Mouse (Mus musculus): Measurements from ENCODE around the gene Dexi.

The Dexi gene

GRCm38 (mm10) chr16:10501865-10502264 lies 41.0 kb downstream of the Dexi start:
- DNase-seq (ENCODE audit: extremely low read depth, low read depth, low spot score): no peak

- DNase-seq (ENCODE audit: extremely low read depth, low read depth, low spot score): no peak
Measured at GRCm38 (mm10) chr16:10499122-10499521, 43.7 kb downstream of the Dexi start.

- DNase-seq (ENCODE audit: extremely low read depth, low read depth, low spot score): no peak
Measured at GRCm38 (mm10) chr16:10498096-10498602, 44.7 kb downstream of the Dexi start.

- DNase-seq (ENCODE audit: extremely low read depth, low read depth, low spot score): no peak
Measured at GRCm38 (mm10) chr16:10495824-10496298, 47.0 kb downstream of the Dexi start.

GRCm38 (mm10) chr16:10492587-10492986 lies 50.3 kb downstream of the Dexi start:
- no peak for DNase-seq (ENCODE audit: extremely low read depth, low read depth, low spot score)

GRCm38 (mm10) chr16:10491716-10492115 lies 51.1 kb downstream of the Dexi start:
- no peak for DNase-seq (ENCODE audit: extremely low read depth, low read depth, low spot score)

GRCm38 (mm10) chr16:10490503-10491150 lies 52.2 kb downstream of the Dexi start:
- no peak for DNase-seq (ENCODE audit: extremely low read depth, low read depth, low spot score)

GRCm38 (mm10) chr16:10489904-10490457 lies 52.9 kb downstream of the Dexi start:
- DNase-seq (ENCODE audit: extremely low read depth, low read depth, low spot score): no peak

- DNase-seq (ENCODE audit: extremely low read depth, low read depth, low spot score): no peak
Measured at GRCm38 (mm10) chr16:10489483-10489882, 53.4 kb downstream of the Dexi start.

GRCm38 (mm10) chr16:10488769-10489481 lies 53.9 kb downstream of the Dexi start:
- DNase-seq (ENCODE audit: extremely low read depth, low read depth, low spot score): no peak

GRCm38 (mm10) chr16:10487895-10488493 lies 54.9 kb downstream of the Dexi start:
- no peak for DNase-seq (ENCODE audit: extremely low read depth, low read depth, low spot score)

- no peak for DNase-seq (ENCODE audit: extremely low read depth, low read depth, low spot score)
Measured at GRCm38 (mm10) chr16:10486993-10487392, 55.9 kb downstream of the Dexi start.

GRCm38 (mm10) chr16:10482343-10482742 lies 60.5 kb downstream of the Dexi start:
- no peak for DNase-seq (ENCODE audit: extremely low read depth, low read depth, low spot score)

- no peak for DNase-seq (ENCODE audit: extremely low read depth, low read depth, low spot score)
Measured at GRCm38 (mm10) chr16:10479857-10480256, 63.0 kb downstream of the Dexi start, which contains the start of gene Ciita. Gene Ciita, plus strand, starts transcription at chr16:10480059.

GRCm38 (mm10) chr16:10475919-10476318 lies 66.9 kb downstream of the Dexi start:
- DNase-seq (ENCODE audit: extremely low read depth, low read depth, low spot score): no peak

GRCm38 (mm10) chr16:10474956-10475355 lies 67.9 kb downstream of the Dexi start:
- DNase-seq (ENCODE audit: extremely low read depth, low read depth, low spot score): no peak

GRCm38 (mm10) chr16:10471950-10472349 lies 70.9 kb downstream of the Dexi start:
- no peak for DNase-seq (ENCODE audit: extremely low read depth, low read depth, low spot score)

- DNase-seq (ENCODE audit: extremely low read depth, low read depth, low spot score): no peak
Measured at GRCm38 (mm10) chr16:10468201-10468600, 74.7 kb downstream of the Dexi start.

GRCm38 (mm10) chr16:10467391-10468107 lies 75.3 kb downstream of the Dexi start:
- DNase-seq (ENCODE audit: extremely low read depth, low read depth, low spot score): no peak

- no peak for DNase-seq (ENCODE audit: extremely low read depth, low read depth, low spot score)
Measured at GRCm38 (mm10) chr16:10465011-10465681, 77.7 kb downstream of the Dexi start.
